Comparison of ENCODE assay signal across 16 mouse cellular contexts in the genomic region with DNA sequence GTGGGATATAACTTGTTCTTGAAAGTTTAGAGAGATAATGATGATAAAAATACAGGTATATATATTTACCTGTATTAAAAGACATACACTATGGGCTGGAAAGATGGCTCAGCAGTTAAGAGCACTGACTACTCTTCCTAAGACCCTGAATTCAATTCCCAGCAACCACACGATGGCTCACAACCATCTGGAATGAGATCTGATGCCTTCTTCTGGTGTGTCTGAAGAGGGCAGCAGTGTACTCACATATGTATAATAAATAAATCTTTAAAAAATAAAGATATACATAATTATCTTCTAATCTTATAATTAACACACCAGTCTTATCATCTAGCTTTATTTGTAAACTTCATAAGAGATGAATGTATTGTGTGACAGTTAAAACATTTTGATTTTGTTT.
"Had no signal": no experiment of that assay in that cellular context is flagged by ENCODE, and none has a peak within 500 bp of the region (broad histone marks: within the 10 kb centered on the region; RNA-seq: fewer than 3 reads in every experiment).

No protein-coding gene starts in this region.

- ATAC-seq: liver, postnatal 0 days; midbrain, embryonic 15.5 days had no signal

- H3K4me2 ChIP-seq: limb, embryonic 12.5 days; liver, embryonic 13.5 days; lung, embryonic 15.5 days; midbrain, embryonic 11.5 days; midbrain, embryonic 15.5 days; stomach, embryonic 15.5 days had no signal

- DNase-seq: kidney, adult 8-10 months; kidney, postnatal 10 days; kidney, postnatal 4 days; liver; liver, embryonic 13.5 days; liver, postnatal 0 days; lung, postnatal 14 days; right cerebral cortex, postnatal 14 days; thymus, postnatal 36 days had no signal

- H3K4me1 ChIP-seq: lung, embryonic 15.5 days; midbrain, embryonic 15.5 days; stomach, embryonic 15.5 days had no signal

- H3K4me3 ChIP-seq: limb, embryonic 12.5 days; liver, embryonic 13.5 days; lung, embryonic 15.5 days; megakaryocyte, embryonic 14.5 days; midbrain, embryonic 15.5 days; stomach, embryonic 15.5 days had no signal

- H3K9ac ChIP-seq: limb, embryonic 12.5 days; liver, embryonic 13.5 days; liver, postnatal 0 days; lung, embryonic 15.5 days; midbrain, embryonic 15.5 days; stomach, embryonic 15.5 days had no signal

- H3K27me3 ChIP-seq: limb, embryonic 12.5 days; liver, embryonic 13.5 days; lung, embryonic 15.5 days; megakaryocyte, embryonic 14.5 days; midbrain, embryonic 15.5 days; stomach, embryonic 15.5 days had no signal

- H3K9me3 ChIP-seq: limb, embryonic 12.5 days; liver, embryonic 13.5 days; lung, embryonic 15.5 days; megakaryocyte, embryonic 14.5 days; midbrain, embryonic 15.5 days; stomach, embryonic 15.5 days had no signal

- H3K27ac ChIP-seq: limb, embryonic 12.5 days; liver, embryonic 13.5 days; lung, embryonic 15.5 days; macrophage; midbrain, embryonic 15.5 days; stomach, embryonic 15.5 days had no signal

- H3K36me3 ChIP-seq: midbrain, embryonic 15.5 days had no signal
